Mouse (Mus musculus) thymus, adult 2 months (tissue): ENCODE data around the gene Bsdc1.

Source experiments
- CTCF ChIP-seq: fragments of 200-500 bp; IDR thresholded peaks from 2 replicates; pipeline ENCODE4 v1.5.1; 2012; ENCODE audit warnings: mild to moderate bottlenecking, control low read depth, low read length, moderate library complexity, borderline replicate concordance; ENCODE audit not compliant: control insufficient read depth, poor library complexity, insufficient read depth; ENCODE audit errors: extremely low read depth
- POLR2A ChIP-seq: fragments of 200-500 bp; IDR thresholded peaks from 2 replicates; pipeline ENCODE4 v1.6.1; 2012; ENCODE audit warnings: mild to moderate bottlenecking, low read length, control low read depth, moderate library complexity; ENCODE audit not compliant: control insufficient read depth, poor library complexity, insufficient read depth; ENCODE audit errors: extremely low read depth

- TF ChIP-seq CTCF (no peak), POLR2A (no peak)
Measured at GRCm38 (mm10) chr4:129456126-129456525, 5.3 kb upstream of the Bsdc1 start.
